Mouse (Mus musculus) spleen, adult 2 months (tissue): ENCODE results near the gene Fcgbp.

Experiments used
- CTCF ChIP-seq: fragments of 200-500 bp; IDR thresholded peaks from 2 replicates; pipeline ENCODE4 v1.5.1; 2011; ENCODE audit warnings: mild to moderate bottlenecking, inconsistent platforms; ENCODE audit not compliant: insufficient read depth, insufficient read length, insufficient replicate concordance; ENCODE audit errors: extremely low read depth
- POLR2A ChIP-seq: fragments of 200-500 bp; IDR thresholded peaks from 2 replicates; pipeline ENCODE4 v1.6.1; 2011; ENCODE audit warnings: low read depth, low read length, inconsistent platforms

GRCm38 (mm10) chr7:28129166-28129565 is 58.1 kb downstream of the Fcgbp start, which contains the start of gene 9530053A07Rik:
- TF ChIP-seq CTCF (no peak), POLR2A (no peak)
